Mouse (Mus musculus): ENCODE measurements around the gene Hils1.

DNA sequence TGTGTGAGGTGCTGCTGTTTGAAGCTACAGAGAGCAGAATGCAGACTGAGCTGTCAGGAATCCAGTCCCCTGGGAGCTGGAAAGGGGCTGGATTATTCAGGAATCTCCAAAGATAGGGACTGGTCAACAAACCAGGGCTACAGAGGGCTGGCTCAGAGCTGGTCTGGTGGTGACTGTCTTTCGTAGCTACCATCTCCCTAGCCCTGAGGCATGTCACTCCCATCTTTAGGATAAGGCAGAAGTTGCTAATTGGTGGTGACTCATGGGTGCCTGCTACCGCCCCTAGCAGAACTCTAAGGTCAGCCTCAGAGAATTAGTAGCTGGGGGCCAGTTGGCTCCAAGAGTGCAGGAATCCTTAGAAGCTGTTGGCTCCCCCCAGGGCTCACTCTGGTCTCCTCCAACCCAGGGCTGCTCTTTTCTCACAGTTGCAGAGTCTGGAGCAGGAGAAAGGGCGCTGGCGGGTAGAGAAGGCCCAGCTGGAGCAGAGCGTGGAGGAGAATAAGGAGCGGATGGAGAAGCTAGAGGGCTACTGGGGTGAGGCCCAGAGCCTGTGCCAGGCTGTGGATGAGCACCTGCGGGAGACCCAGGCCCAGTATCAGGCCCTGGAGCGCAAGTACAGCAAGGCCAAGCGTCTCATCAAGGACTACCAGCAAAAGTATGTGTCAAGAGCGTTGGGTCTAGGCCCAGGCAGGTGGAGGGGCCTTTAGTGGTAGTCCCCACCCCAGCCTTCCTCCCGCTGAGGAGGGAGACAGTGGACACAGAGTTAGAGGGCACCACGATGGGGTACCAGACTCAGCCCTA lies 36.9 kb downstream of the Hils1 start:
- TF ChIP-seq CTCF (IDR thresholded peaks at IDR 0.05; ENCODE audit: control insufficient read depth, insufficient read depth, insufficient read length): no peak
- TF ChIP-seq MAX (IDR thresholded peaks at IDR 0.05): no peak
